Mouse (Mus musculus) liver, adult (tissue): ENCODE data around the gene Knstrn.

Source experiments
- GATA4 ChIP-seq: IDR thresholded peaks from 2 replicates; pipeline ENCODE4 v1.6.1; 2014; ENCODE audit warnings: mild to moderate bottlenecking, low read length; ENCODE audit not compliant: insufficient replicate concordance

Knstrn gene

GRCm38 (mm10) chr2:118813981-118814836 is at the start of gene Knstrn:
Knstrn (plus strand) TSS chr2:118814003.
- TF ChIP-seq GATA4, result no peak

- no peak for TF ChIP-seq GATA4
Observed at GRCm38 (mm10) chr2:118764094-118764831, 49.5 kb upstream of the Knstrn start.

- TF ChIP-seq GATA4, result no peak
Observed at GRCm38 (mm10) chr2:118764875-118765274, 48.9 kb upstream of the Knstrn start.

GRCm38 (mm10) chr2:118766041-118767033 is 47.5 kb upstream of the Knstrn start:
- TF ChIP-seq GATA4, result peak; percentile 73; the same call in 1 of the 2 replicates

- TF ChIP-seq GATA4, result no peak
Observed at GRCm38 (mm10) chr2:118772158-118772874, 41.5 kb upstream of the Knstrn start, which contains the start of gene Phgr1. Phgr1 (plus strand) TSS chr2:118772769.

DNA sequence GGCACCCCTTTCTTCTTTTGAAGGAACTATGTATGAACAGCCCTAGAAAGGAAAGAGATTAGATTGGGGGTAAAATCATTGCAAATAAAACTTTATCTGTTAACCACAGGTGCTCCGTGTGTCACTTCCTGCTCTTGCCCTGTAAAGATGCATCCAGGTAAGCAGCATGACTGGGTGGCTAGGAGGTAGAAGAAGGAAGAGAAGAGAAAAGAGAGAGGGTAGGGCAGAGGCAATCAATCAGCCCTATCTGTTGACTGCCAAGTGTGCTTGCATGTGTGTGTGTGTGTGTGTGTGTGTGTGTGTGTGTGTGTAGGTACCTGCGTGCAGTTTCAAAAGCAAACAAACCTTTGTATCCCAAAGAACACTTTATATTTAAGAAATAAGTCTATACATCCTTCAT is 39.3 kb upstream of the Knstrn start:
- no peak for TF ChIP-seq GATA4

- no peak for TF ChIP-seq GATA4
Observed at GRCm38 (mm10) chr2:118775396-118775795, 38.4 kb upstream of the Knstrn start.

- TF ChIP-seq GATA4, result no peak
Observed at GRCm38 (mm10) chr2:118775846-118776245, 38.0 kb upstream of the Knstrn start.

- no peak for TF ChIP-seq GATA4
Observed at GRCm38 (mm10) chr2:118776295-118776694, 37.5 kb upstream of the Knstrn start.

GRCm38 (mm10) chr2:118778418-118778817 is 35.4 kb upstream of the Knstrn start:
- TF ChIP-seq GATA4, result no peak

GRCm38 (mm10) chr2:118779065-118779464 is 34.7 kb upstream of the Knstrn start:
- no peak for TF ChIP-seq GATA4

GRCm38 (mm10) chr2:118779504-118780480 is 34.0 kb upstream of the Knstrn start, which contains the start of gene Disp2:
Disp2 (plus strand) TSS chr2:118779719.
- TF ChIP-seq GATA4, result peak; percentile 11; the same call in 1 of the 2 replicates

- TF ChIP-seq GATA4, result no peak
Observed at GRCm38 (mm10) chr2:118781115-118781514, 32.7 kb upstream of the Knstrn start.

- TF ChIP-seq GATA4, result peak; percentile 20; the same call in 1 of the 2 replicates
Observed at GRCm38 (mm10) chr2:118782303-118782702, 31.5 kb upstream of the Knstrn start.
